Mouse (Mus musculus) kidney, adult 18-20 months (tissue): ENCODE measurements around the gene Npff.

Source experiments
- DNase-seq: peaks from one replicate; pipeline ENCODE4 v3.0.0; 2021

Gene Npff

DNA sequence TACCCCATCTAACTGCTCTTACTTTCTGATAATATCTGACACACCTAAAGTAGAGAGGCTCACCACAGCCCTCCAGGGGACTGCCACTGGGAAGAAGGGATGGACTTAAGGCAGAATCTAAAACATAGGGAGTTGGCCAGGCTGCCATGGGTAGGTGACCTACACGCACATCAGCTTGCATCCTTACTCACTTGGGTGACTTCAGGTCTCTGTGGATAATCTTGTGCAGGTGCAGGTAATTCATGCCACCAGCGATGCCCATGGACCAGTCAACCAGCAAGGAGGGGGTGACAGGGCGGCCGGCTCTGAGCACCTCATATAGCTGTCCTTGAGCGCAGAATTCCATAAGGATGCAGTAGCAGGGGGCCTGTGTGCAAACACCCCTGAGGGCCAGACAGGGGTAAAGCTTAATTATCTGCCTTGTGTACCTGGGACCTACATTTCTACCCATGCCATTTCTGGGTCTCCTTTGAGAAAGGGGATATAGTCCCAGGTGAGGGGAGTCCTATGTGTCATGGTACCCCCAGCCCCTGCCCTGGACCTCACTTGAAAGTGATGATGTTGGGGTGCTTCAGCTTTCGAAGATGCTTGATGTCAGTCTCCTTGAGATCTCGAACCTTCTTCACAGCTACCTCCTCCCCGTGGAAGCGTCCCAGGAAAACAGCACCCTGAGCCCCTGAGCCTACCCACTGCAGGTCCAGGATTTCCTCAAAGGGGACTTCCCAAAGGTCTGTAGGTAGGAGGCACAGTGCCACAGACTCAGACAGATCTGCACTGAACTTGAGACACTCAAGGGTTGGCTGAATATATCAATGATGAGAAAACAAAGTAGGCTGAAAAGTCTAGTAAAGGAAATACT lies 20.6 kb downstream of the Npff start:
- DNase-seq, result no peak

DNA sequence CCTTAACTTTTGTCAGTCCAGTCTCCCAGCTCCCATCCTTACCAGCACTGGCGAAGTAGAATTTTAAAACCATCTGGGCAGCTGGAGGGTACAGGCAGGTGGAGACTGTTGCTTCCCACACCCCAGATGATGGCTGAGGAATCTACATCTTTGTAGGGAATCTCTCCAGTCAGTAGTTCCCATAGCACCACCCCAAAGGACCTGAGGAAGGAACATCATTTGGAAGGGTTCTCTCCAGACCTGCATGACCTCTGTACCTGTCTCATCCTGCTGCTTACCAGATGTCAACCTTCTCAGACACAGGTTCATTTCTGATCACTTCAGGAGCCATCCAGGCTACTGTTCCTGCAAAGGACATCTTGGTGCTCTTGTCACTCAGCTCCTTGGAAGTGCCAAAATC lies 21.3 kb downstream of the Npff start, which contains the start of gene Gm10337:
Gene Gm10337, plus strand, starts transcription at position 276 of the 400 bp plus-strand sequence.
- DNase-seq, result no peak

DNA sequence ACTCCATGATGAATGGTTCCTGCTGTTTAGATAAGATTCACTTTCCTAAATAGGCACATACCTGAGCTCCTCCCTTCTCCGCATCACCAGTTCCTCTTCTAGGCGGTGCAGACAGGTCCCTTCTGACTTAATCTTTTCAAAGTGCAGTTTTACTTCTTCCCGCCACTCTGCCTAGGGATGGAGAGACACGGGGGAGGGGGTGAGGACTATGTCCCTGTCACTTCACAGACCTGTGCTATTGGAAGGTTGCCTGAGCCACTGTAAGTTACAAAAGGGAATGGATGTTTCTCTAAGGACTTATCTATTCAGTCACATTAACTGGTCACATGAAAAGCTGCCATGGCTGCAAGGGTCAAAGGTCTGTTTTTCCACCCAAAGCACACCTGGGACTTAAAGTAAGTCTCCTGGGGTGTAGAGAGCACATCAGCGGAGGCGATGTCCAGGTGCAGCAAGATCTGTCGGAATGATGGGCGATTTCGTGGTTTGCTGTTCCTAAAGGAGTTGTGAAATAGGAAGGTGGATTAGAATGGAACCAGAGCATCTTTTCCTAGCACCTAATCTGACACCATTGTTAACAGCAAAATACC lies 22.4 kb downstream of the Npff start:
- DNase-seq, result no peak

GRCm38 (mm10) chr15:102501084-102501814 lies 23.5 kb downstream of the Npff start:
- no peak for DNase-seq

GRCm38 (mm10) chr15:102500479-102500878 lies 24.3 kb downstream of the Npff start:
- DNase-seq, result no peak

DNA sequence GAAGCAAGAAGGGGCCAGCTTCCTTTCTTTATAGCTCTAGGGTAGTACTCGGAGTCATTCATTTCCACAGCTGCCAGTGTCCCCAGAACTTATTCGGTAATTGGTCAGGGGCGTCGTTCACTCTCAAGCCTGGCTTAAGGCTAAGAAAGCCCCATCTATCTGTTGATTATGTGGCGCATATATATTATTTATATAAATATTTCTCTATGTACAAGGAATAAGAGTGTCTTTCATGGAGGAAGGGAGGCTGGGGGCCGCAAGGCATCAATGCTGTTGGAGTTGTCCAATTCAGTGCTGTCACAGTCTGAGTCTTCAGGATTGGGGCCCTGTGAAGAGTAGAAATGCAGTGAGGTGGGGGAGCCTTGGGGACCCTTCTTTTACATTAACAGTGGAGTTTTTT lies 24.9 kb downstream of the Npff start:
- no peak for DNase-seq

DNA sequence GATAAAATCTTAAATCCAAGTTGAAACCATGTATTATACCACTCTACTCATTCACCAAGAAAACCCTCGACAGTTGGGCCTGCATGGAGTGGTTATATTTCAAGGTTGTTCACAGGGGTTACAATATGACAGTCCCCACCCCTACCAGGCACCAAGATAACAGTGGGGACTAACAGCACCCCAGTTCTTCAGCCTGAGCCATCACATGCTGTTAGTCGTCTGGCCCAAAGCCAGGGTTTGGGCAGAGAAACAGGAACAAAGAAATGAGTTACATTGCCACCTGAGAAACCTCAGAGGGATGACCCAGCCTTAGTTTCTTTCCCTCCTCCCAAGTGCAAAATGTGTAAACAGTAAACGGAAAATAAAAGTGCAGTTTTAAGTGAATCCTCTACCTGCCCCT lies 25.4 kb downstream of the Npff start:
- no peak for DNase-seq

- no peak for DNase-seq
Observed at GRCm38 (mm10) chr15:102498322-102498721, 26.4 kb downstream of the Npff start.

- DNase-seq, result no peak
Observed at GRCm38 (mm10) chr15:102487664-102488063, 37.1 kb downstream of the Npff start.

DNA sequence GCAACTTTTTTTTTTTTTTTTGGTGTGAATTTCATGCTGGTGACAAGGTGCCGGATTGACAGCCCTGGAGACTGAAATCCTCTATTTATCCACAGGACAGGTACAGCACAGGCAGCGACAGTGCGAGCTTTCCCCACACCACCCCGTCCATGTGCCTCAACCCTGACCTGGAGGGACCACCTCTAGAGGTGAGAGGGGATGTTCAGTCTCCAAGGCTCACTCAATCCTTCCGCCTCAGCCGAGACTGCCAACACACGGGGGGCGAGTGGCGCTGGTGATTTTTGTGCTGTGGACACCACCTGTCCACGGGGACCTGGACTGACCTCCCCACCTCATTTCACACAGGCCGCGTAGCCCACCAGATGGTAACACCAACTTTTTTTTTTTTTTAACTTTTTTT lies 38.9 kb downstream of the Npff start:
- DNase-seq, result no peak

DNA sequence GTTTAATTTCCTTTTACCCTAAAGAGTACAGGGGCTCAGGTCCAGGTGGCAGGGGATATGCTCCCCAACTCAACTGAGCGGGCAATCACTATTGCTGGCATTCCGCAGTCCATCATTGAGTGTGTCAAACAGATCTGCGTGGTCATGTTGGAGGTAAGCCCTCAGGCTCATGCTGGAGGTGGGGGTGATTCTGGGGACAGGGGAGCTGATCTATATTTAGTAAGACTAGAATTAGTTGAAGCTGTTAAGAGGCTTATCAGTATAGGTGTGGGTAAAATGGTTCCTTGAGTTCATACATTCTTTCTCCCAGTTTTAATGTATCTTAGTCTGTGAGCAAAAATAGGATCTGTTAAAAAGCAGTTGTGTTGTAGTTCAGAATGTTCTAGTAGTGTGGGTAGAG lies 41.6 kb downstream of the Npff start:
- DNase-seq, result no peak

- no peak for DNase-seq
Observed at GRCm38 (mm10) chr15:102474520-102474919, 50.2 kb downstream of the Npff start.
